Mouse (Mus musculus) intestine, embryonic 15.5 days (tissue): ENCODE results near the gene 8030411F24Rik. TPM values are rescaled to one million over a fixed set of nuclear protein-coding genes. Genes with fewer than 3 reads are reported as not detected.

Experiments
- ATAC-seq: fragments of 200-750 bp; cut with Nextera tagmentation; 2 replicates; pipeline ENCODE4 v1.8.0; 2017; ENCODE audit warnings: moderate TSS enrichment, moderate library complexity
- H3K27ac ChIP-seq: fragments of 300-500 bp; sonication (generic); 2 replicates; pipeline ENCODE4 v1.5.1; 2015; ENCODE audit warnings: mild to moderate bottlenecking, inconsistent platforms
- H3K27me3 ChIP-seq: fragments of 300-500 bp; sonication (generic); replicated peaks from 2 replicates; pipeline ENCODE4 v1.6.1; 2015; ENCODE audit warnings: inconsistent platforms
- H3K36me3 ChIP-seq: fragments of 300-500 bp; sonication (generic); 2 replicates; pipeline ENCODE4 v1.6.1; 2015; ENCODE audit warnings: inconsistent platforms
- H3K4me1 ChIP-seq: fragments of 300-500 bp; sonication (generic); replicated peaks from 2 replicates; pipeline ENCODE4 v1.6.1; 2015; ENCODE audit warnings: inconsistent platforms
- H3K4me2 ChIP-seq: fragments of 300-500 bp; sonication (generic); replicated peaks from 2 replicates; pipeline ENCODE4 v1.6.1; 2015; ENCODE audit warnings: mild to moderate bottlenecking, inconsistent platforms
- H3K4me3 ChIP-seq: fragments of 300-500 bp; sonication (generic); replicated peaks from 2 replicates; pipeline ENCODE4 v1.5.1; 2015; ENCODE audit warnings: inconsistent platforms
- H3K9ac ChIP-seq: fragments of 300-500 bp; sonication (generic); 2 replicates; pipeline ENCODE4 v1.6.1; 2015; ENCODE audit warnings: inconsistent platforms
- H3K9me3 ChIP-seq: fragments of 300-500 bp; sonication (generic); 2 replicates; pipeline ENCODE4 v1.6.1; 2016; ENCODE audit warnings: inconsistent platforms
- WGBS: fragments of 180-500 bp; shearing (Covaris S2); methylation state at CpG from one replicate; pipeline ENCODE4 v1.1.7; 2015; 5-methylcytosine and 5-hydroxymethylcytosine counted together
- polyA plus RNA-seq: library from polyadenylated mRNA; unstranded; fragments of >200 nt; fragmentation: Nextera tagmentation; extraction: Ambion mirVana; gene quantifications from 2 replicates; pipeline ENCODE4 v1.2.1, GENCODE M21; 2015

Gene 8030411F24Rik
- polyA plus RNA-seq, 1 experiment from 2014 or later: not detected

DNA sequence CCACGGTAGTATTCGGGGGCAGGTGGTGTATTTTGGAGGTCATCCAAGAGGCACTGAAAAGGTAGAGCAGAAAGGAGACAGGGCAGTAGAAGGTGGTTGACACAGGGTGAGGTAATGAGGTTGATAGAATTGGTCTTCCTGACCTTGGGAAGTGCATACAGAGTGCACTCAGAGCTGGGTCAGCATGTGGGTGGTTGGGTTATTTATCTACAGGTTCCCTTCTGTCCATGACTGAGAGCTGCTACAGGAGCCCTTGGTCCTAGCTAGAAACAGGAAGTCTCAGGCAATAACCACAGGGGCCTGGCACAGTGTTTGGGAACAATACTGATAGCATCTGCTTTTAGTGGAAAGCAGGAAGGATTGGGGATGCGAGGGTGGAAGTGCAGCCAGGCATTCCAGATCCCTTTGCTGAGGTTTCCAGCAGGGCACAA lies 19.7 kb downstream of the 8030411F24Rik start:
- Histone ChIP-seq H3K9me3 (no peaks in the 10 kb centered on the region), H3K27ac (no peak overlapping the region), H3K36me3 (no peaks in the 10 kb centered on the region), H3K4me3 (no peak overlapping the region), H3K4me2 (no peak overlapping the region), H3K9ac (no peak overlapping the region), H3K4me1 (no peaks in the 10 kb centered on the region), H3K27me3 (no peaks in the 10 kb centered on the region)
- ATAC-seq: no peak
- WGBS: 39% methylated on average over 3 of the region's 3 CpGs

DNA sequence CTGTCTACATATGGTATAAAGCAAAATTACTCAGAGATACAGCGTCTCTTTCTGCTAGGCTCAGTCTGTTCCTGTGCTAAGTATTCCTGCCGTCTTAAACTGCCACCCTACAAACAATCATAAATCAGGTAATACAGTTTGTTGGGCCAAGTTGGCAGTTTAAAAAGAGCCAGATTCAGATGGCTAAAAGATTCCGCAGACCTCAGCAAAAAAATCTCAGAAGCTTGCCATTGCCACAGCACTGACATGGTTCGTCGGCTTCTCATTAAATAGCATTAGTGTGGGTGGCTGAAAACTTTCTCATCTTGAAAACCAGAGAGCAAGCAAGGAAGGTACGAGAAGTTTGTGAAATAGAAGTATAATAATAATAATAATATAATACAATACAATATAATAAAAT lies 24.9 kb downstream of the 8030411F24Rik start:
- no peak for ATAC-seq

DNA sequence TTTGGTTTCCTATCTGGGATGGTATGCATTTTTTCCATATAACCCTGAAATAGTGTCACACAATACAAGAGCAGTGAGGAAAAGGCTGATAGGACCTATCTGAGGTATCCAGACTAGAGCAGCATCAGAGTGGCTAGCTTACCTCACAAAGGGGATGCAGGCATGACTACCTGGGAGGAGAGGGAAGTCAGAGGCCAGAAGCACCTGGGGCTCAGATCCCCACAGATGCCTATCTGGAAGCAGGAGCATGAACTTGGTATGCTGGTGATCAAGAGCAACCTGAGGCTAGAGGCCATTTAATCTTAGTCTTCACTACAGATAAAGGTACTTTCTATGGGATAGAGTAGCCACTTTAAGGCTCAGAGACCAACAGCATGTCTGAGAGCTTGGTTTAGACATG lies 38.1 kb downstream of the 8030411F24Rik start, which contains the start of gene Cst13:
TSS of gene Cst13 (plus strand) at position 173 of the 400 bp plus-strand sequence.
- Histone ChIP-seq H3K4me3 (no peak within 1 kb of the TSS), H3K36me3 (no peaks in the 10 kb centered on the region), H3K9me3 (no peaks in the 10 kb centered on the region), H3K27me3 (no peaks in the 10 kb centered on the region), H3K4me2 (no peak within 1 kb of the TSS), H3K9ac (no peak within 1 kb of the TSS), H3K4me1 (no peaks in the 10 kb centered on the region), H3K27ac (no peak within 1 kb of the TSS)
- no peak for ATAC-seq

More for the DNA sequence above, 24.9 kb downstream of the 8030411F24Rik start:
- H3K27ac ChIP-seq: no peak overlapping the region
- H3K4me2 ChIP-seq: no peak overlapping the region
- H3K27me3 ChIP-seq: no peaks in the 10 kb centered on the region
- H3K36me3 ChIP-seq: no peaks in the 10 kb centered on the region
- no peaks in the 10 kb centered on the region for H3K9me3 ChIP-seq
- WGBS: 37% methylated on average over 6 of the region's 6 CpGs
- no peaks in the 10 kb centered on the region for H3K4me1 ChIP-seq
- no peak overlapping the region for H3K9ac ChIP-seq
- no peak overlapping the region for H3K4me3 ChIP-seq

DNA sequence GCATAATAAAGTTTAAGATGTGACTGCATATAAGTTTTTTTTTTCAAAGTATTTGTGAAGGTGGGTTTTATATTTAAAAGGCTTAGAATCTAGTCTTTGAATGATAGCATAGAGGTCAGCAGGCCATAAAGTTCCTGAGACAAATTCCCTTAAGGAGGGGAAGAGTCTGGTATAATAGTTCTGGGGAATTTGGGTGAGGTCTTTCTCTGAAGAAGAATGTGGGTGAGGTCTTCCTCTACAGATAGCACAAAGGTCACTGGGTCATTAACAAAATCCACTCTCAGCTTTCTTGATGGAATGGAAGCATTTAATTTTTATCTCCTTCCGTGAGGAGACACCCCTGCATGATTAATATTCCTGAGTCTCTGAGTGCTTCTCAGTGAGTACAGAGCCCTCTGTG lies 44.2 kb downstream of the 8030411F24Rik start:
- no peak for ATAC-seq

GRCm38 (mm10) chr2:148834912-148835311 lies 53.1 kb downstream of the 8030411F24Rik start, which contains the start of gene Cst9:
TSS of gene Cst9 (plus strand) at chr2:148835147.
- Histone ChIP-seq H3K4me3 (no peak within 1 kb of the TSS), H3K27me3 (0 out of 2 replicates have a peak, but pooled peaks cover 3% of the 10 kb centered on the region), H3K4me1 (no peaks in the 10 kb centered on the region), H3K9me3 (no peaks in the 10 kb centered on the region), H3K9ac (no peak within 1 kb of the TSS), H3K4me2 (no peak within 1 kb of the TSS), H3K27ac (no peak within 1 kb of the TSS), H3K36me3 (no peaks in the 10 kb centered on the region)
- 50% methylated on average over 4 of the region's 4 CpGs for WGBS
- no peak for ATAC-seq

More for the DNA sequence above, 44.2 kb downstream of the 8030411F24Rik start:
- Histone ChIP-seq H3K9me3 (no peaks in the 10 kb centered on the region), H3K36me3 (no peaks in the 10 kb centered on the region), H3K9ac (no peak overlapping the region), H3K27ac (no peak overlapping the region), H3K4me3 (no peak overlapping the region), H3K4me1 (no peaks in the 10 kb centered on the region), H3K27me3 (no peaks in the 10 kb centered on the region; the same call in 1 of the 2 replicates), H3K4me2 (no peak overlapping the region)
- WGBS: 7% methylated on average over 1 of the region's 1 CpGs

Other genes with a start within 250 kb of the 8030411F24Rik start
- 73.1 and 73.7 TPM in 2 replicates for gene Nxt1, start 109.4 kb upstream of the 8030411F24Rik start, polyA plus RNA-seq
- gene Gzf1, start 101.0 kb upstream of the 8030411F24Rik start, polyA plus RNA-seq: 15.1 and 16.1 TPM in 2 replicates
- 3.4 and 4.1 TPM in 2 replicates for gene Napb, start 49.5 kb upstream of the 8030411F24Rik start, polyA plus RNA-seq
- gene Cstl1, start 31.7 kb upstream of the 8030411F24Rik start, polyA plus RNA-seq: not detected in 2 replicates
- not detected in 2 replicates for gene Cst11, start 10.5 kb upstream of the 8030411F24Rik start, polyA plus RNA-seq
- 0.67 TPM in 1 of 2 replicates, not detected in the other for gene Cst12, start 7.4 kb downstream of the 8030411F24Rik start, polyA plus RNA-seq
- 0.45 TPM in 1 of 2 replicates, not detected in the other for gene Cst8, start 16.8 kb downstream of the 8030411F24Rik start, polyA plus RNA-seq
- not detected in 2 replicates for gene Cst13, start 38.1 kb downstream of the 8030411F24Rik start, polyA plus RNA-seq
- gene Cst9, start 53.1 kb downstream of the 8030411F24Rik start, polyA plus RNA-seq: not detected in 2 replicates
- not detected in 2 replicates for gene 9230104L09Rik, start 83.0 kb downstream of the 8030411F24Rik start, polyA plus RNA-seq
- gene Cst3, start 93.7 kb downstream of the 8030411F24Rik start, polyA plus RNA-seq: 349 and 390 TPM in 2 replicates
- gene Gm1330, start 221.2 kb downstream of the 8030411F24Rik start, polyA plus RNA-seq: not detected in 2 replicates
- gene Gm10750, start 235.2 kb downstream of the 8030411F24Rik start, polyA plus RNA-seq: not detected in 2 replicates